Mouse (Mus musculus) heart, adult 2 months (tissue): ENCODE results near the gene Erg.

Experiments
- CTCF ChIP-seq: fragments of 200-600 bp; IDR thresholded peaks from 2 replicates; pipeline ENCODE4 v1.8.1; 2022; ENCODE audit warnings: antibody characterized with exemption, mild to moderate bottlenecking, moderate library complexity
- POLR2A ChIP-seq: fragments of 200-500 bp; IDR thresholded peaks from 2 replicates; pipeline ENCODE4 v1.6.1; 2011; ENCODE audit warnings: mild to moderate bottlenecking, low read depth, low read length, control low read depth; ENCODE audit not compliant: insufficient read depth

DNA sequence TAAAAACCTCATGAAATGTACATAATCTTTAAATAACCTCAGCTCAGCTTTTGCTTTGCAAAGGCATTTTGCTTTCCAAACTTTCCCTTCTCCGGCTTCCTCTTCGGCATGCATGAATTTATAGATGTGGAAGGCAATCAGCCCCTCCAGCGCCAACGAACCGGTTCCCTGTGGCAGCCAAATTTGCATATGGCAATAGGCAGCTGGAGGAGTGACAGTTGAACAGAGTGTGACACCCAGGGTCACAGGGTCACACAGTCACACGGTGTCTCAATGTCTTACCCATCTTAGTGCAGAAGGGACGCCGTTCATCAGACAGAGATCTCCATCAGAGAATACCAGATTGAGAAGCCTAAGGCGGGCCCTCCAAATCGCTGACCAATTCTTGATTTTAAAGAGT is 45.4 kb upstream of the Erg start:
- no peak for TF ChIP-seq POLR2A
- TF ChIP-seq CTCF: no peak
